Mouse (Mus musculus): Measurements from ENCODE around the gene Mybbp1a. TPM values are rescaled to one million over a fixed set of nuclear protein-coding genes. Genes with fewer than 3 reads are reported as not detected.

The Mybbp1a gene
- polyA plus RNA-seq (2016; fragmentation: Nextera tagmentation; extraction: Ambion mirVana) = 133 and 186 TPM in 2 replicates

- WGBS = under 1% methylated on average over 46 of the region's 46 CpGs
- DNase-seq (ENCODE audit: low spot score) = peak; percentile 99
Observed at GRCm38 (mm10) chr11:72440965-72441664, at the start of gene Mybbp1a. Gene Mybbp1a (plus strand): TSS chr11:72441355.

GRCm38 (mm10) chr11:72393243-72393642, 47.9 kb upstream of the Mybbp1a start:
- Histone ChIP-seq H3K36me3 (peaks cover 88% of the 10 kb centered on the region), H3K9me3 (no peaks in the 10 kb centered on the region), H3K4me3 (no peak overlapping the region), H3K4me1 (peaks cover 40% of the 10 kb centered on the region), H3K27me3 (ENCODE audit: insufficient read depth, poor library complexity, severe bottlenecking) (no peaks in the 10 kb centered on the region), H3K27ac (no peak overlapping the region)
- WGBS = 93% methylated on average over 3 of the region's 3 CpGs
- DNase-seq (ENCODE audit: low spot score) = no peak

More at GRCm38 (mm10) chr11:72440965-72441664, at the start of gene Mybbp1a:
- peak within 1 kb of the TSS; percentile 91 for H3K27ac ChIP-seq
- H3K27me3 ChIP-seq (ENCODE audit: insufficient read depth, poor library complexity, severe bottlenecking) = peaks cover 6% of the 10 kb centered on the region; the same call in 1 of the 2 replicates
- peak within 1 kb of the TSS; percentile 88 for H3K4me3 ChIP-seq
- H3K9me3 ChIP-seq = no peaks in the 10 kb centered on the region
- H3K36me3 ChIP-seq = peaks cover 39% of the 10 kb centered on the region
- peaks cover 9% of the 10 kb centered on the region for H3K4me1 ChIP-seq

- Histone ChIP-seq H3K4me1 (peaks cover 44% of the 10 kb centered on the region), H3K9me3 (no peaks in the 10 kb centered on the region), H3K36me3 (peaks cover 88% of the 10 kb centered on the region), H3K27ac (no peak overlapping the region), H3K4me3 (no peak overlapping the region), H3K27me3 (ENCODE audit: insufficient read depth, poor library complexity, severe bottlenecking) (no peaks in the 10 kb centered on the region)
- WGBS = 75% methylated on average over 5 of the region's 5 CpGs
- no peak for DNase-seq (ENCODE audit: low spot score)
Observed at GRCm38 (mm10) chr11:72393669-72394068, 47.5 kb upstream of the Mybbp1a start.

GRCm38 (mm10) chr11:72394694-72395093, 46.5 kb upstream of the Mybbp1a start:
- 68% methylated on average over 2 of the region's 2 CpGs for WGBS

GRCm38 (mm10) chr11:72395652-72396051, 45.5 kb upstream of the Mybbp1a start:
- Histone ChIP-seq H3K36me3 (peaks cover 88% of the 10 kb centered on the region), H3K9me3 (no peaks in the 10 kb centered on the region), H3K4me1 (peaks cover 56% of the 10 kb centered on the region), H3K27me3 (ENCODE audit: insufficient read depth, poor library complexity, severe bottlenecking) (no peaks in the 10 kb centered on the region), H3K27ac (peak overlapping the region; percentile 71), H3K4me3 (no peak overlapping the region)
- 47% methylated on average over 6 of the region's 6 CpGs for WGBS
- no peak for DNase-seq (ENCODE audit: low spot score)

More at GRCm38 (mm10) chr11:72394694-72395093, 46.5 kb upstream of the Mybbp1a start:
- Histone ChIP-seq H3K27me3 (ENCODE audit: insufficient read depth, poor library complexity, severe bottlenecking) (no peaks in the 10 kb centered on the region), H3K4me3 (no peak overlapping the region), H3K4me1 (peaks cover 54% of the 10 kb centered on the region), H3K36me3 (peaks cover 88% of the 10 kb centered on the region), H3K9me3 (no peaks in the 10 kb centered on the region), H3K27ac (peak overlapping the region; percentile 71)
- DNase-seq (ENCODE audit: low spot score) = no peak

- Histone ChIP-seq H3K27ac (peak overlapping the region; percentile 71), H3K27me3 (ENCODE audit: insufficient read depth, poor library complexity, severe bottlenecking) (no peaks in the 10 kb centered on the region), H3K36me3 (peaks cover 88% of the 10 kb centered on the region), H3K4me3 (no peak overlapping the region), H3K9me3 (no peaks in the 10 kb centered on the region), H3K4me1 (peaks cover 63% of the 10 kb centered on the region)
- WGBS = 59% methylated on average over 7 of the region's 7 CpGs
- no peak for DNase-seq (ENCODE audit: low spot score)
Observed at GRCm38 (mm10) chr11:72396621-72397020, 44.5 kb upstream of the Mybbp1a start.

GRCm38 (mm10) chr11:72397072-72397471, 44.1 kb upstream of the Mybbp1a start:
- no peak overlapping the region for H3K4me3 ChIP-seq
- H3K36me3 ChIP-seq = peaks cover 86% of the 10 kb centered on the region
- no peaks in the 10 kb centered on the region for H3K9me3 ChIP-seq
- H3K27me3 ChIP-seq (ENCODE audit: insufficient read depth, poor library complexity, severe bottlenecking) = no peaks in the 10 kb centered on the region
- H3K4me1 ChIP-seq = peaks cover 68% of the 10 kb centered on the region
- DNase-seq (ENCODE audit: low spot score) = no peak
- peak overlapping the region; percentile 71; the same call in 1 of the 2 replicates for H3K27ac ChIP-seq
- 62% methylated on average over 10 of the region's 10 CpGs for WGBS

GRCm38 (mm10) chr11:72397811-72398525, 43.2 kb upstream of the Mybbp1a start:
- Histone ChIP-seq H3K36me3 (peaks cover 88% of the 10 kb centered on the region), H3K27ac (peak overlapping the region; percentile 37; the same call in 1 of the 2 replicates), H3K27me3 (ENCODE audit: insufficient read depth, poor library complexity, severe bottlenecking) (no peaks in the 10 kb centered on the region), H3K9me3 (no peaks in the 10 kb centered on the region), H3K4me1 (peaks cover 77% of the 10 kb centered on the region), H3K4me3 (no peak overlapping the region)
- WGBS = 92% methylated on average over 8 of the region's 8 CpGs
- no peak for DNase-seq (ENCODE audit: low spot score)

GRCm38 (mm10) chr11:72401068-72401467, 40.1 kb upstream of the Mybbp1a start:
- peaks cover 82% of the 10 kb centered on the region for H3K4me1 ChIP-seq
- DNase-seq (ENCODE audit: low spot score) = no peak
- H3K36me3 ChIP-seq = peaks cover 81% of the 10 kb centered on the region
- H3K9me3 ChIP-seq = no peaks in the 10 kb centered on the region
- H3K27ac ChIP-seq = peak overlapping the region; percentile 30; the same call in 1 of the 2 replicates
- no peaks in the 10 kb centered on the region for H3K27me3 ChIP-seq (ENCODE audit: insufficient read depth, poor library complexity, severe bottlenecking)
- WGBS = 84% methylated on average over 12 of the region's 12 CpGs
- H3K4me3 ChIP-seq = no peak overlapping the region

- Histone ChIP-seq H3K4me3 (no peak overlapping the region), H3K27me3 (ENCODE audit: insufficient read depth, poor library complexity, severe bottlenecking) (no peaks in the 10 kb centered on the region), H3K36me3 (peaks cover 72% of the 10 kb centered on the region), H3K9me3 (no peaks in the 10 kb centered on the region), H3K27ac (peak overlapping the region; percentile 70; the same call in 1 of the 2 replicates), H3K4me1 (peaks cover 82% of the 10 kb centered on the region)
- 51% methylated on average over 5 of the region's 5 CpGs for WGBS
- DNase-seq (ENCODE audit: low spot score) = no peak
Observed at GRCm38 (mm10) chr11:72402017-72402416, 39.1 kb upstream of the Mybbp1a start.

- peaks cover 80% of the 10 kb centered on the region for H3K4me1 ChIP-seq
- no peak for DNase-seq (ENCODE audit: low spot score)
- no peak overlapping the region for H3K4me3 ChIP-seq
- H3K27ac ChIP-seq = peak overlapping the region; percentile 70; the same call in 1 of the 2 replicates
- H3K9me3 ChIP-seq = no peaks in the 10 kb centered on the region
- H3K27me3 ChIP-seq (ENCODE audit: insufficient read depth, poor library complexity, severe bottlenecking) = no peaks in the 10 kb centered on the region
- WGBS = 82% methylated on average over 12 of the region's 12 CpGs
- H3K36me3 ChIP-seq = peaks cover 62% of the 10 kb centered on the region
Observed at GRCm38 (mm10) chr11:72402969-72403368, 38.2 kb upstream of the Mybbp1a start.

GRCm38 (mm10) chr11:72405532-72405931, 35.6 kb upstream of the Mybbp1a start:
- Histone ChIP-seq H3K27me3 (ENCODE audit: insufficient read depth, poor library complexity, severe bottlenecking) (no peaks in the 10 kb centered on the region), H3K4me1 (peaks cover 87% of the 10 kb centered on the region), H3K27ac (peak overlapping the region; percentile 93), H3K4me3 (peak overlapping the region; percentile 96), H3K36me3 (peaks cover 38% of the 10 kb centered on the region), H3K9me3 (no peaks in the 10 kb centered on the region)
- 27% methylated on average over 4 of the region's 4 CpGs for WGBS
- no peak for DNase-seq (ENCODE audit: low spot score)

All from heart, embryonic 10.5 days (tissue).